Mouse (Mus musculus): ENCODE measurements at regions not wholly inside any gene's neighbourhood (a gene's known extent, or its start where the extent isn't known, plus 50 kb on each side); places are given as distances from the start of the nearest gene placed in this dataset.

DNA sequence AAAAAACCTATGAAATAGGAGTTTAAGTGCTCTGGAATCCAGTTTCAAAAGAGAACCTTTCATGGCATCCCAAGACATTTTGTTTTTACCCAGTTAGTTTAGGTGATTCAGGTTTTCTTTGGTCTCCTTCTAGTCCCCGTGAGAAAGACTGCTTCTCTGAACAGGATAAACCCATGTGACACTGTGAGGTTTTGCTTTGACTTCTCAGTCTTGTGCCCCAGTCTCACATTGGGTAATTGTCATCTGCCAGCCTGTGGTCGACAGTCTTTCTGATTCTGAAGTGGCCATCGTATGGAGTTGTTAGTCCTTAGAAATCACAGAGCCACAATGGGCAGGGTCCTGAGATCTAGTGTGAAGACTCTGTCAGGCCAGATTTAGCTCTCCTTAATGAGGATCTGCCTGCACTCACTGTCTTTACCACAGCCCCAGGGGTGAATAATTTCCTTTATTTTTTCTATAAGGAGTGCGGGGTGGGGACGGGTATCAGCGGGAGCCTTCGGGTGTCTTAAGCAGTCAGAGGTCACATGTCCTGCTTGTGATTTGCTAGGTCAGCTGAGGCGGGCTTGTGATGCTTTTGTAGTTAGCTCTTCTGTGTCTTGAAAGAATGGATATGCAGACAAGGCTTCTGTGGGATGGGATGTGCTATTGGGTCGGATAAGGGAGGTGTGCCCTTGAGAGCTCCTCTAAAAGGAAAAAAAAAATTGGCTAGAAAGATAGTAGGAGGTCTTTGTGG is 104.3 kb downstream of the Btg1 start:
- H3K4me3 ChIP-seq (ENCODE audit: low read depth, low read length), result no peak overlapping the region
- no peak overlapping the region for H3K4me2 ChIP-seq (replicated peaks; ENCODE audit: low read depth, low read length)
- no peaks in the 10 kb centered on the region for H3K27me3 ChIP-seq (replicated peaks; ENCODE audit: insufficient read depth, low read length)
- TF ChIP-seq CTCF (IDR thresholded peaks at IDR 0.05) (no peak), EP300 (IDR thresholded peaks at IDR 0.05) (no peak)
- H3K4me1 ChIP-seq (ENCODE audit: insufficient read depth, low read depth, low read length), result no peaks in the 10 kb centered on the region; the same call in 1 of the 2 replicates
- no peaks in the 10 kb centered on the region for H3K36me3 ChIP-seq (ENCODE audit: insufficient read depth, low read length)
- no peaks in the 10 kb centered on the region for H3K9me3 ChIP-seq (ENCODE audit: low read length)
- 66% methylated on average over 9 of the region's 9 CpGs for WGBS
- no peak for DNase-seq (ENCODE audit: low spot score)
- no peak overlapping the region for H3K9ac ChIP-seq (replicated peaks; ENCODE audit: low read depth)
- no peak for ATAC-seq
- H3K27ac ChIP-seq (ENCODE audit: low read length), result no peak overlapping the region

DNA sequence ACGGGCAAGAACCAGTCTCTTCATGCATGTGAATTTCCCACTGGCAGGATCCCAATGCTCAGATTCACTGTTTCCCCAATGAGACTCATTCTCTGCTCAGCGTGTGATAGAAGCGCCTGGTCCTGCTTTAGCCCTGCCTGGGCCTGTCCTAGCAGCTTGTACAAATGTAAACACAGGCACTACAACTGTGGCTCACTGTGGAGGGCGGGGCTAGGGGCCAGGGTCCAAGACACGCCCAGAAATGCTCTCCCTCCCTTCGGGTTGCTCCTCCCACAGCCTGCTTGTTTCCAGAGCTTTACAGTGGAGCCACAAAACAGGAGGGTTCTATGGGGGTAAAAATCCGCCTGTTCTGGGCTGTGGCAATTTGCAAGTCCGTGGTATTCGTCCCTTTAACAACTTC is 105.7 kb downstream of the Btg1 start:
- DNase-seq (ENCODE audit: low spot score) (peak; percentile 84), ATAC-seq (peak; percentile 93)
- no peaks in the 10 kb centered on the region for H3K36me3 ChIP-seq (ENCODE audit: insufficient read depth, low read length)
- TF ChIP-seq CTCF (IDR thresholded peaks at IDR 0.05), result no peak
- TF ChIP-seq EP300 (IDR thresholded peaks at IDR 0.05), result no peak
- H3K4me3 ChIP-seq (ENCODE audit: low read depth, low read length), result no peak overlapping the region
- no peaks in the 10 kb centered on the region; the same call in 1 of the 2 replicates for H3K4me1 ChIP-seq (ENCODE audit: insufficient read depth, low read depth, low read length)
- H3K27ac ChIP-seq (ENCODE audit: low read length), result no peak overlapping the region
- H3K9ac ChIP-seq (replicated peaks; ENCODE audit: low read depth), result no peak overlapping the region
- no peak overlapping the region for H3K4me2 ChIP-seq (replicated peaks; ENCODE audit: low read depth, low read length)
- H3K27me3 ChIP-seq (replicated peaks; ENCODE audit: insufficient read depth, low read length), result no peaks in the 10 kb centered on the region
- WGBS, result 13% methylated on average over 9 of the region's 9 CpGs
- no peaks in the 10 kb centered on the region for H3K9me3 ChIP-seq (ENCODE audit: low read length)

DNA sequence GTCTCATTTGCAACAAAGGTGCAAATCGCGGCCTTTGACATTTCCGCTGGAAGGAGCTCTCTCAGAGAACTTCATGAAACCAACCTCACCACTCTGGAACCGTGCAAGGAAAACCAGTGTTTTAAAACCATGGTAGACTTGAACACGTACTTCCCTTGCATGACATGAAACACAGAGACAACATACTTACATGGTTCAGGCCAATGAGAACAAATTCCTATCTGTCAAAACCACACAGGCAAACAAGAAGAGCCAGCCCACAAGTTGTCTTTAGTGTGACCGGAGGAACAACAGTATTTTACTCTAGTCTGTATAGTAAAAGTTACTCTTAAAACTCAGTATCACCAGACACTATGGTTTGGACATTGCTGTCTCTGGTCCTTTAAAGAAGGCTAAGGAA is 106.3 kb downstream of the Btg1 start:
- Histone ChIP-seq H3K4me3 (ENCODE audit: low read depth, low read length) (no peak overlapping the region), H3K36me3 (ENCODE audit: insufficient read depth, low read length) (no peaks in the 10 kb centered on the region), H3K4me2 (replicated peaks; ENCODE audit: low read depth, low read length) (no peak overlapping the region), H3K9me3 (ENCODE audit: low read length) (no peaks in the 10 kb centered on the region), H3K9ac (replicated peaks; ENCODE audit: low read depth) (no peak overlapping the region), H3K4me1 (ENCODE audit: insufficient read depth, low read depth, low read length) (no peaks in the 10 kb centered on the region; the same call in 1 of the 2 replicates), H3K27ac (ENCODE audit: low read length) (no peak overlapping the region), H3K27me3 (replicated peaks; ENCODE audit: insufficient read depth, low read length) (no peaks in the 10 kb centered on the region)
- DNase-seq (ENCODE audit: low spot score) (no peak), ATAC-seq (no peak)
- TF ChIP-seq CTCF (IDR thresholded peaks at IDR 0.05), result no peak
- TF ChIP-seq EP300 (IDR thresholded peaks at IDR 0.05), result no peak
- WGBS, result 93% methylated on average over 6 of the region's 6 CpGs

DNA sequence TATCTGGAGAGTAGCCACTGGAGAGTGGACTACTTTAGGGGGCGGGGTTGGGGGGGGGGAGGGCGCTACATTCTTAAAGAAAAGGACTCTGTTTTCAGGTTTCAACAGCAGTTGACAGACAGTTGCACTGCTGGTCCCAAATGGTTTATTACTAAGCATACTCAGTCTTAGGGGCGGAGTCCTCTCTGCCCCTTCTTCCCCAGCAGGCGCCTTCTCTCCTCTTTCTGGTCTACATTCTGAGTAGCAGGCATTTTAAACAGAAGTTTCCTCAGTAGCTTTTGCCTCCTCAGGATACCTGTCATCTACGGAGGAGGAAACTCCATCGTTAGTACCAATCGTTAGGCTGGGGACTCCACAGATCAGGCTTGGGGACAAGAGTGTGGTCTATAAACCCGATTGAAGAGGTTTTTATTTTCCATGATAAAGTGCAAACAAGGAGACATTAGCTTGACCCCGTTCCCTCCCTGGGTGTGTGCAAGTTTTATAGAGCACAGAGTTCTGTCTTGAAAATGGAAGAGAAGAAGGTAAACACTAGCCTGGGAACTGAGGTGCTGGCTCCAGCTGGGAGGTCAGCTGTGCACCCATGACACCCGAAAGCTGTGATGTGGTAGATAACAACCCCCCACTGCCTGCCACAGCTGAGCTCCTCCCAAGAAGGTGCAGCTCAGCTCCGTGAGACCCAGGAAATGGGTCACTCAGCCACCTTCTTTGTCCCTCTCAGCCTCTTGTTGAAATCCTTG is 107.8 kb downstream of the Btg1 start:
- Histone ChIP-seq H3K27ac (ENCODE audit: low read length) (no peak overlapping the region), H3K36me3 (ENCODE audit: insufficient read depth, low read length) (no peaks in the 10 kb centered on the region), H3K4me3 (ENCODE audit: low read depth, low read length) (no peak overlapping the region), H3K9me3 (ENCODE audit: low read length) (no peaks in the 10 kb centered on the region), H3K9ac (replicated peaks; ENCODE audit: low read depth) (no peak overlapping the region), H3K27me3 (replicated peaks; ENCODE audit: insufficient read depth, low read length) (no peaks in the 10 kb centered on the region), H3K4me1 (ENCODE audit: insufficient read depth, low read depth, low read length) (no peaks in the 10 kb centered on the region; the same call in 1 of the 2 replicates), H3K4me2 (replicated peaks; ENCODE audit: low read depth, low read length) (no peak overlapping the region; the same call in 1 of the 2 replicates)
- DNase-seq (ENCODE audit: low spot score) (peak; percentile 39), ATAC-seq (no peak)
- TF ChIP-seq EP300 (IDR thresholded peaks at IDR 0.05) (no peak), CTCF (IDR thresholded peaks at IDR 0.05) (no peak)
- WGBS, result 33% methylated on average over 11 of the region's 11 CpGs

DNA sequence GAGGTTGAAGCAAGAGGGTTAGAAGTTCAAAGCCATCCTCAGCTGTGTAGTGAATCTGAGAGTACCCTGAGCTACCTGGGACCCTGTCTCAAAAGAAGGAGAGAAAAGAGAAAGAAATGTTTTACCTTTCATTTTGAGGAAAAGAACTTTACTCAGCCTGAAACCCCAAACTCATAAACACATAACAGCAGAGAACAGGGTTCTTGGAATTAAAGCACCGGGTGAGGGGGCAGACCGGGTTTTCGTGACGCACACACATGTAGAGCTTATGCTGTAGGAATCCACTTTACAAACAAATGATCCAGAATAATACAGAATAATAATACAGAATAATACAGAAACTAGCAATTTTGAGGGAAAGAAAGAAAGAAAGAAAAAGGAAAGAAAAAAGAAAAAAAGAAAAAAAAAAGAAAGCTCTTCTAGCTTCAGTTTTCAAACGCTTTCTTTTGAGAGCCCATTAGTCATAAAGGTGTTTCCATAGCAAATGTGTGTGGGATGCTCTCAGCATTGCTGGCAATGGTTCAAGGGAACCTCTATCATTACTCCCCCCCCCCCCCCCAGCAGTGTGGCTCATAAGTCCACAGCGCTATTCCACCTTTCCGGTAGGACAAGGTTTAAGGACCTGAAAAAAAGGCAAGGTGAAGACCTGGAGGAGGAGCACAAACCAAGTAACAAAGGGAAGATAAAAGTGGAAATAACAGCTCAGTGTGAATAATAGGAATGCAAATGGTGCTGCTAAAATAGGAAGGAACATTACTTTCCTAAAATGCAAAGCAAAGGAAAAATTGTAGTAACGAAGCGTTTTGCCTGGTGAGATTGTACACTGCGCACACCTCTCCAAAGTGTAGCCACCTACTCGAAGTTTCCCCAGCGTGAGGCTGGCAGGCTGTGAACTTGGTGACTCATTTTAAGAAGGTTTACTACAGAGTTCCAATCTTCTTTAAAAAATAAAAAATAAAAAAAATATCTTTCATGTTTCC is 110.3 kb downstream of the Btg1 start:
- DNase-seq (ENCODE audit: low spot score), result no peak
- TF ChIP-seq EP300 (IDR thresholded peaks at IDR 0.05) (no peak), CTCF (IDR thresholded peaks at IDR 0.05) (no peak)
- Histone ChIP-seq H3K27ac (ENCODE audit: low read length) (no peak overlapping the region), H3K36me3 (ENCODE audit: insufficient read depth, low read length) (no peaks in the 10 kb centered on the region), H3K27me3 (replicated peaks; ENCODE audit: insufficient read depth, low read length) (no peaks in the 10 kb centered on the region), H3K4me1 (ENCODE audit: insufficient read depth, low read depth, low read length) (no peaks in the 10 kb centered on the region; the same call in 1 of the 2 replicates), H3K9ac (replicated peaks; ENCODE audit: low read depth) (no peak overlapping the region), H3K4me2 (replicated peaks; ENCODE audit: low read depth, low read length) (no peak overlapping the region), H3K9me3 (ENCODE audit: low read length) (no peaks in the 10 kb centered on the region), H3K4me3 (ENCODE audit: low read depth, low read length) (no peak overlapping the region)
- no peak for ATAC-seq
- 59% methylated on average over 12 of the region's 12 CpGs for WGBS

DNA sequence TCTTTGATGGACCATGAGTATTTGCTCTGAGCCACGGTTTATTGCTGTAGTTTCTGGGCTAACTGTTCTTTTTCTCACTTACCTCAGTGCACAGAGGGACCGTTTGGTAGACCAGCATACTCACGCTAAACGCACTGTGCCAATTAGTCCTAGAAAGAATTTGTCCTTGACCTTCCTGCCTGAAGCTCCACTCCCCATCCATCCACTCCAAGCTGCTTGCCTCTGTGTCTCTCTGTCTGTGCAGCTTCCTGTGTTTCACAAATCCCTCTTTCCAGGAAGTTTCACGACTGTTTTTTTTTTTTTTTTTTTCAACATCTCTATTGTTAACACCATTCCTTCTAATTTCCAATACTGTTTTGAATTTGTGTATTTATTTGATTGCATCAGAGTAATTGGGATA is 116.8 kb downstream of the Btg1 start:
- Histone ChIP-seq H3K9ac (replicated peaks; ENCODE audit: low read depth) (no peak overlapping the region), H3K4me1 (ENCODE audit: insufficient read depth, low read depth, low read length) (peaks cover 6% of the 10 kb centered on the region; the same call in 1 of the 2 replicates), H3K4me2 (replicated peaks; ENCODE audit: low read depth, low read length) (no peak overlapping the region), H3K27me3 (replicated peaks; ENCODE audit: insufficient read depth, low read length) (no peaks in the 10 kb centered on the region), H3K4me3 (ENCODE audit: low read depth, low read length) (no peak overlapping the region), H3K27ac (ENCODE audit: low read length) (no peak overlapping the region), H3K9me3 (ENCODE audit: low read length) (no peaks in the 10 kb centered on the region), H3K36me3 (ENCODE audit: insufficient read depth, low read length) (no peaks in the 10 kb centered on the region)
- no peak for TF ChIP-seq CTCF (IDR thresholded peaks at IDR 0.05)
- TF ChIP-seq EP300 (IDR thresholded peaks at IDR 0.05), result no peak
- DNase-seq (ENCODE audit: low spot score) (no peak), ATAC-seq (no peak)
- 33% methylated on average over 5 of the region's 5 CpGs for whole genome bisulfite sequencing
